Mouse (Mus musculus): ENCODE measurements around the gene Fry. TPM values are rescaled to one million over a fixed set of nuclear protein-coding genes. Genes with fewer than 3 reads are reported as not detected.

Gene Fry
- total and polyA plus RNA-seq, 2 experiments from 2014 or later: 62.6 to 129 TPM

DNA sequence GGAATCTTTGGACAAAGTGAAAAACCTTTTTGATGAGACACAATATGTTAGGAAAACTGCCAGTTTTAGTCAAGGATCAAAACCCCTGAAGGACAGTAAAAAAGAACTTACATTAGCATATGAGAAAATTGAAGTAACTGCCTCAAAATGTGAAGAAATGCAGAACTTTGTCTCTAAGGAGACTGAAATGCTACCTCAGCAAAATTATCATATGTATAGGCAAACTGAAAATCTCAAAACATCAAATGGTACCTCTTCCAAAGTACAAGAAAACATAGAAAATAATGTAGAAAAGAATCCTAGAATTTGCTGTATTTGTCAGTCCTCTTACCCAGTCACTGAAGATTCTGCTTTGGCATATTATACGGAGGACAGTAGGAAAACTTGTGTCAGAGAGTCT, 422.9 kb downstream of the Fry start:
- Histone ChIP-seq H3K9me3 (ENCODE audit: low read length) (no peaks in the 10 kb centered on the region), H3K4me3 (ENCODE audit: low read depth, low read length) (no peak overlapping the region), H3K9ac (replicated peaks; ENCODE audit: low read length, poor library complexity, severe bottlenecking) (no peak overlapping the region), H3K4me1 (ENCODE audit: insufficient read depth, low read length) (no peaks in the 10 kb centered on the region), H3K4me2 (ENCODE audit: low read depth, low read length, poor library complexity, severe bottlenecking) (no peak overlapping the region), H3K27me3 (ENCODE audit: insufficient read depth, low read length) (no peaks in the 10 kb centered on the region), H3K27ac (ENCODE audit: low read depth, low read length) (no peak overlapping the region), H3K36me3 (ENCODE audit: insufficient read depth, low read length) (peaks cover 10% of the 10 kb centered on the region; the same call in 1 of the 2 replicates)
- no peak for TF ChIP-seq CTCF (IDR thresholded peaks at IDR 0.05)
- 83% methylated on average over 1 of the region's 1 CpGs for WGBS
- DNase-seq (ENCODE audit: low spot score) (no peak), ATAC-seq (ENCODE audit: low FRiP score) (no peak)

DNA sequence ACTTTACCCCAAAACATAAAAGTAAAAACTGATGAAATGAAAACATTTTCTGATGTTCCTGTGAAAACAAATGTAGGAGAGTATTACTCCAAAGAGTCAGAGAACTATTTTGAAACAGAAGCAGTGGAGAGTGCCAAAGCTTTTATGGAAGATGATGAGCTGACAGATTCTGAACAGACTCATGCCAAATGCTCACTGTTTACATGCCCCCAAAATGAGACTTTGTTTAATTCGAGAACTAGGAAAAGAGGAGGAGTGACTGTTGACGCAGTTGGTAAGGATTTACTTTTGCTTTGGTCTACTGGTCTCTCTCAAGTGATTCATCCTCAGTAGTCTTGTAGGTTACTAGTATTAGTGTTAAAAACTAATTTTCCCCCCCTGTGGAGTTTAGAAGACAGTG, 424.7 kb downstream of the Fry start:
- DNase-seq (ENCODE audit: low spot score): no peak
- H3K9me3 ChIP-seq (ENCODE audit: low read length): no peaks in the 10 kb centered on the region
- WGBS: 94% methylated on average over 2 of the region's 2 CpGs
- H3K9ac ChIP-seq (replicated peaks; ENCODE audit: low read length, poor library complexity, severe bottlenecking): no peak overlapping the region
- no peak for TF ChIP-seq CTCF (IDR thresholded peaks at IDR 0.05)
- ATAC-seq (ENCODE audit: low FRiP score): no peak
- H3K27me3 ChIP-seq (ENCODE audit: insufficient read depth, low read length): no peaks in the 10 kb centered on the region
- H3K4me1 ChIP-seq (ENCODE audit: insufficient read depth, low read length): no peaks in the 10 kb centered on the region
- H3K27ac ChIP-seq (ENCODE audit: low read depth, low read length): no peak overlapping the region
- no peak overlapping the region for H3K4me2 ChIP-seq (ENCODE audit: low read depth, low read length, poor library complexity, severe bottlenecking)
- no peak overlapping the region for H3K4me3 ChIP-seq (ENCODE audit: low read depth, low read length)
- H3K36me3 ChIP-seq (ENCODE audit: insufficient read depth, low read length): peaks cover 3% of the 10 kb centered on the region; the same call in 1 of the 2 replicates

Other genes starting within 250 kb of the Fry start
- gene Rxfp2, start 100.0 kb upstream of the Fry start, total RNA-seq (2014; rRNA removed): 0.38 and 1.5 TPM in 2 replicates
- gene Rxfp2, start 100.0 kb upstream of the Fry start, polyA plus RNA-seq (2015; fragmentation: Nextera tagmentation; extraction: Ambion mirVana): 1.4 and 1.6 TPM in 2 replicates

All from midbrain, postnatal 0 days (tissue).